Mouse (Mus musculus): ENCODE results near the gene Zfp382.

GRCm38 (mm10) chr7:30116076-30116475, 5.7 kb upstream of the Zfp382 start:
- TF ChIP-seq POLR2A (IDR thresholded peaks at IDR 0.05; ENCODE audit: insufficient read depth, low read depth, low read length): no peak
- TF ChIP-seq CTCF (IDR thresholded peaks at IDR 0.05; ENCODE audit: insufficient read depth, low read depth, low read length): no peak
